Mouse (Mus musculus) neural tube, embryonic 11.5 days (tissue): ENCODE measurements around the gene Tmem69. TPM values are rescaled to one million over a fixed set of nuclear protein-coding genes. Genes with fewer than 3 reads are reported as not detected.

Source experiments
- polyA plus RNA-seq: library from polyadenylated mRNA; unstranded; fragments of >200 nt; fragmentation: Nextera tagmentation; extraction: Ambion mirVana; gene quantifications from 2 replicates; pipeline ENCODE4 v1.2.1, GENCODE M21; 2014

Gene Tmem69
- polyA plus RNA-seq, 1 experiment from 2014 or later = 34.0 TPM

Other genes with a start within 250 kb of the Tmem69 start
- gene Mast2, start 91.8 kb downstream of the Tmem69 start, polyA plus RNA-seq = 31.9 and 36.5 TPM in 2 replicates
- gene Ipp, start 48.4 kb downstream of the Tmem69 start, polyA plus RNA-seq = 4.7 and 4.9 TPM in 2 replicates
- 31.5 and 33.7 TPM in 2 replicates for gene Gpbp1l1, start 1.7 kb upstream of the Tmem69 start, polyA plus RNA-seq
- gene Ccdc17, start 40.7 kb upstream of the Tmem69 start, polyA plus RNA-seq = 2.3 and 2.4 TPM in 2 replicates
- gene Nasp, start 72.0 kb upstream of the Tmem69 start, polyA plus RNA-seq = 256 and 265 TPM in 2 replicates
- 614 and 619 TPM in 2 replicates for gene Akr1a1, start 95.7 kb upstream of the Tmem69 start, polyA plus RNA-seq
- gene Prdx1, start 129.6 kb upstream of the Tmem69 start, polyA plus RNA-seq = 902 and 917 TPM in 2 replicates
- gene Mmachc, start 152.5 kb upstream of the Tmem69 start, polyA plus RNA-seq = 17.6 and 25.1 TPM in 2 replicates
- gene Ccdc163, start 152.6 kb upstream of the Tmem69 start, polyA plus RNA-seq = 23.8 and 31.4 TPM in 2 replicates
- 8.9 and 9.8 TPM in 2 replicates for gene Tesk2, start 165.0 kb upstream of the Tmem69 start, polyA plus RNA-seq